Mouse (Mus musculus) myocyte (in vitro differentiated cells): ENCODE data around the gene Fhl3. TPM values are rescaled to one million over a fixed set of nuclear protein-coding genes. Genes with fewer than 3 reads are reported as not detected.
A peak's percentile ranks its signal among the peaks of the same experiment; 100 is the strongest.

ENCODE experiments used
- H3K27me3 ChIP-seq: one replicate; pipeline ENCODE4 v1.6.1; 2011; ENCODE audit not compliant: control insufficient read depth, insufficient read depth, insufficient read length
- H3K36me3 ChIP-seq: one replicate; pipeline ENCODE4 v1.6.1; 2011; ENCODE audit not compliant: control insufficient read depth, insufficient read depth
- H3K4me2 ChIP-seq: one replicate; pipeline ENCODE4 v1.6.1; 2011; ENCODE audit warnings: low read depth, control low read depth
- H3K4me3 ChIP-seq: one replicate; pipeline ENCODE4 v1.5.1; 2011; ENCODE audit warnings: mild to moderate bottlenecking, control low read depth, moderate library complexity
- H3K79me2 ChIP-seq: one replicate; pipeline ENCODE4 v1.6.1; 2011; ENCODE audit not compliant: control insufficient read depth, insufficient read depth
- H3ac ChIP-seq: one replicate; pipeline ENCODE4 v1.6.1; 2011; ENCODE audit not compliant: control insufficient read depth, insufficient read length
- CEBPB ChIP-seq: IDR thresholded peaks from 2 replicates; pipeline ENCODE4 v1.6.1; 2011; ENCODE audit warnings: mild to moderate bottlenecking, moderate library complexity; ENCODE audit not compliant: poor library complexity, insufficient read depth, severe bottlenecking
- E2F4 ChIP-seq: IDR thresholded peaks from one replicate; pipeline ENCODE4 v1.6.1; 2011; ENCODE audit warnings: mild to moderate bottlenecking, control low read depth, moderate library complexity; ENCODE audit not compliant: insufficient read depth
- MAX ChIP-seq: IDR thresholded peaks from one replicate; pipeline ENCODE4 v1.6.1; 2011; ENCODE audit warnings: low read depth, mild to moderate bottlenecking, control low read depth
- MYOD1 ChIP-seq, 3 experiments: IDR thresholded peaks; one replicate each; pipeline ENCODE4 v1.6.1; 2011; ENCODE audit warnings: control low read depth in 2 of 3, low read depth in 2 of 3, mild to moderate bottlenecking in 2 of 3, moderate library complexity in 1 of 3; ENCODE audit not compliant: insufficient read length in 2 of 3, control insufficient read depth in 1 of 3
- MYOG ChIP-seq, 3 experiments: IDR thresholded peaks; one replicate each; pipeline ENCODE4 v1.6.1; 2011; ENCODE audit warnings: control low read depth in 2 of 3, low read depth in 2 of 3, mild to moderate bottlenecking in 2 of 3; ENCODE audit not compliant: insufficient read length in 2 of 3, control insufficient read depth in 1 of 3, insufficient read depth in 1 of 3
- POLR2A ChIP-seq: IDR thresholded peaks from one replicate; pipeline ENCODE4 v1.6.1; 2011; ENCODE audit warnings: low read depth, mild to moderate bottlenecking, control low read depth, moderate library complexity; ENCODE audit not compliant: insufficient read length
- POLR2AphosphoS2 ChIP-seq: IDR thresholded peaks from one replicate; pipeline ENCODE4 v1.6.1; 2011; ENCODE audit warnings: low read depth, control low read depth; ENCODE audit not compliant: insufficient read length
- REST ChIP-seq: IDR thresholded peaks from one replicate; pipeline ENCODE4 v1.6.1; 2011; ENCODE audit warnings: mild to moderate bottlenecking, control low read depth, moderate library complexity; ENCODE audit not compliant: insufficient read depth, insufficient read length
- SRF ChIP-seq: IDR thresholded peaks from one replicate; pipeline ENCODE4 v1.6.1; 2011; ENCODE audit warnings: low read depth; ENCODE audit not compliant: control insufficient read depth, insufficient read length
- TCF12 ChIP-seq: IDR thresholded peaks from one replicate; pipeline ENCODE4 v1.6.1; 2011; ENCODE audit warnings: mild to moderate bottlenecking, control low read depth; ENCODE audit not compliant: poor library complexity, insufficient read depth, severe bottlenecking
- TCF3 ChIP-seq: IDR thresholded peaks from one replicate; pipeline ENCODE4 v1.6.1; 2011; ENCODE audit warnings: low read depth, control low read depth; ENCODE audit not compliant: insufficient read length
- USF1 ChIP-seq: IDR thresholded peaks from one replicate; pipeline ENCODE4 v1.6.1; 2011; ENCODE audit warnings: low read depth, mild to moderate bottlenecking, control low read depth, moderate library complexity
- polyA plus RNA-seq: library from polyadenylated mRNA; unstranded; fragments of >200 nt; fragmentation: generic; extraction: Trizol; gene quantifications from one replicate; pipeline ENCODE4 v1.2.1, GENCODE M21; 2012; ENCODE audit warnings: missing spikeins

Gene Fhl3
- polyA plus RNA-seq, 1 experiment = 110 TPM

- Histone ChIP-seq H3K4me3 (peak overlapping the region; percentile 97), H3ac (no peak overlapping the region), H3K4me2 (peak overlapping the region; percentile 76), H3K36me3 (no peaks in the 10 kb centered on the region), H3K27me3 (no peaks in the 10 kb centered on the region), H3K79me2 (peaks cover 41% of the 10 kb centered on the region)
- no peak for TF ChIP-seq USF1
- no peak for TF ChIP-seq MAX
- no peak for TF ChIP-seq SRF
- TF ChIP-seq TCF12 = no peak
- TF ChIP-seq E2F4 = no peak
- no peak for TF ChIP-seq MYOD1 (IDR thresholded peaks at IDR 0.05; ENCODE audit: control insufficient read depth in 1 of 3, insufficient read length in 2 of 3, low read depth in 2 of 3)
- TF ChIP-seq TCF3 = no peak
- no peak for TF ChIP-seq MYOG (IDR thresholded peaks at IDR 0.05; ENCODE audit: control insufficient read depth in 1 of 3, insufficient read depth in 1 of 3, insufficient read length in 2 of 3, low read depth in 2 of 3)
- no peak for TF ChIP-seq POLR2AphosphoS2
- no peak for TF ChIP-seq CEBPB
- no peak for TF ChIP-seq POLR2A
- no peak for TF ChIP-seq REST
These were observed 710 bp upstream of the Fhl3 start for GRCm38 (mm10) chr4:124699791-124700190.

GRCm38 (mm10) chr4:124701052-124701845, 748 bp downstream of the Fhl3 start:
- Histone ChIP-seq H3ac (peak overlapping the region; percentile 28), H3K4me2 (peak overlapping the region; percentile 82), H3K4me3 (peak overlapping the region; percentile 97), H3K79me2 (peaks cover 55% of the 10 kb centered on the region), H3K27me3 (no peaks in the 10 kb centered on the region), H3K36me3 (peaks cover 8% of the 10 kb centered on the region)
- TF ChIP-seq MYOG (IDR thresholded peaks at IDR 0.05; ENCODE audit: control insufficient read depth in 1 of 3, insufficient read depth in 1 of 3, insufficient read length in 2 of 3, low read depth in 2 of 3) = peak in 1 of 3 experiments; percentile 62
- TF ChIP-seq CEBPB = no peak
- TF ChIP-seq SRF = no peak
- TF ChIP-seq MYOD1 (IDR thresholded peaks at IDR 0.05; ENCODE audit: control insufficient read depth in 1 of 3, insufficient read length in 2 of 3, low read depth in 2 of 3) = peak in 1 of 3 experiments; percentile 47
- peak; percentile 22 for TF ChIP-seq POLR2AphosphoS2
- peak; percentile 40 for TF ChIP-seq POLR2A
- TF ChIP-seq REST = no peak

GRCm38 (mm10) chr4:124701916-124702315, 1.4 kb downstream of the Fhl3 start:
- Histone ChIP-seq H3K4me2 (peak overlapping the region; percentile 82), H3K27me3 (no peaks in the 10 kb centered on the region), H3K79me2 (peaks cover 62% of the 10 kb centered on the region), H3K36me3 (peaks cover 11% of the 10 kb centered on the region), H3K4me3 (peak overlapping the region; percentile 97), H3ac (peak overlapping the region; percentile 28)
- TF ChIP-seq CEBPB (no peak), MYOD1 (IDR thresholded peaks at IDR 0.05; ENCODE audit: control insufficient read depth in 1 of 3, insufficient read length in 2 of 3, low read depth in 2 of 3) (no peak), MYOG (IDR thresholded peaks at IDR 0.05; ENCODE audit: control insufficient read depth in 1 of 3, insufficient read depth in 1 of 3, insufficient read length in 2 of 3, low read depth in 2 of 3) (no peak), TCF3 (no peak), SRF (no peak), POLR2AphosphoS2 (no peak), TCF12 (no peak), REST (no peak), POLR2A (no peak)

GRCm38 (mm10) chr4:124703406-124703805, 2.9 kb downstream of the Fhl3 start:
- Histone ChIP-seq H3K4me2 (peak overlapping the region; percentile 82), H3K36me3 (peaks cover 11% of the 10 kb centered on the region), H3K4me3 (peak overlapping the region; percentile 97), H3K79me2 (peaks cover 67% of the 10 kb centered on the region), H3K27me3 (no peaks in the 10 kb centered on the region), H3ac (no peak overlapping the region)
- TF ChIP-seq CEBPB (no peak), E2F4 (no peak), MYOG (IDR thresholded peaks at IDR 0.05; ENCODE audit: control insufficient read depth in 1 of 3, insufficient read depth in 1 of 3, insufficient read length in 2 of 3, low read depth in 2 of 3) (peak; percentile 7 to 83 (median 15)), MAX (peak; percentile 36), TCF3 (no peak), REST (no peak), SRF (peak; percentile 91), TCF12 (no peak), POLR2A (peak; percentile 73), MYOD1 (IDR thresholded peaks at IDR 0.05; ENCODE audit: control insufficient read depth in 1 of 3, insufficient read length in 2 of 3, low read depth in 2 of 3) (peak in 2 of 3 experiments; percentile 13 to 84), POLR2AphosphoS2 (peak; percentile 76)
